Mouse (Mus musculus) fibroblast of lung, adult 2 months (primary cell): Measurements from ENCODE around the gene Ccnl2.
"Not testable (repeated sequence)": the region's sequence is repeated elsewhere in the genome, so short reads cannot be mapped to it uniquely, and the experiment has no call there.

Source experiments
- DNase-seq: peaks from one replicate; pipeline ENCODE4 v3.0.0-alpha.2; 2011; ENCODE audit warnings: low read depth

Ccnl2 gene

DNA sequence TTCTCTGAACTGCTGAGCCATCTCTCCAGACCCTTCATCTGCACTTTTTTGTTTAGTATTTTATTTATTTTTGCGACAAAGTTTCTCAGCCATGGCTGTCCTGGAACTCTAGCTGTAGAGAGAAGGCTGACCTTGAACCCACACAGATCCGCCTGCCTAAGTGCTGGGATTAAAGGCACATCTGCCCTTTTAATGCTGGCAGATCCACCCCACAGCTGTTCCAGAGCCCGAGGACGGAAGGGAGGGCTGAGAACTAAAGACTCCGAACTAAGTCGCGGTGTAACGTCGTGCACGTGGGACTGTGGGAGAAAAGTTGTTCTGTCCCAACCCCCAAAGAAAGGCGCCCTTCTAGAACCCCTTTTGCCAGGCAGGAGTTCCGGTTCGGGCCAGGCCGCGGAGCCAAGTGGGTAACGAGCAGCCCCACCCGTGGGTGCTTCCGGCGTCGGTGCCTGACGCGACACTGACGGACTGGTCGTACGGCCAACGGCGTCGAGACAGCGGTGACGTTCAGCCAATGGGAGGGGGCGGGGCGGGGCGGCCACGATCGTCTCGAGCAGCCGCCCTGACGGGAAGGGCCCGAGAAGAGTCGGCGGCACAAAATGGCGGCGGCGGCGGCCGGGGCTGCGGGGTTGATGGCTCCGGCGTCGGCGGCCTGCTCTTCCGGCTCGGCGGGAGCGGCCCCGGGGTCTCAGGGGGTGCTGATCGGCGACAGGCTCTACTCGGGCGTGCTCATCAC is at the start of gene Ccnl2:
Gene Ccnl2 (plus strand): TSS at position 561 of the 736 bp plus-strand sequence.
- DNase-seq, result peak; percentile 86

GRCm38 (mm10) chr4:155769496-155769879 is 42.8 kb upstream of the Ccnl2 start:
- no peak for DNase-seq

DNA sequence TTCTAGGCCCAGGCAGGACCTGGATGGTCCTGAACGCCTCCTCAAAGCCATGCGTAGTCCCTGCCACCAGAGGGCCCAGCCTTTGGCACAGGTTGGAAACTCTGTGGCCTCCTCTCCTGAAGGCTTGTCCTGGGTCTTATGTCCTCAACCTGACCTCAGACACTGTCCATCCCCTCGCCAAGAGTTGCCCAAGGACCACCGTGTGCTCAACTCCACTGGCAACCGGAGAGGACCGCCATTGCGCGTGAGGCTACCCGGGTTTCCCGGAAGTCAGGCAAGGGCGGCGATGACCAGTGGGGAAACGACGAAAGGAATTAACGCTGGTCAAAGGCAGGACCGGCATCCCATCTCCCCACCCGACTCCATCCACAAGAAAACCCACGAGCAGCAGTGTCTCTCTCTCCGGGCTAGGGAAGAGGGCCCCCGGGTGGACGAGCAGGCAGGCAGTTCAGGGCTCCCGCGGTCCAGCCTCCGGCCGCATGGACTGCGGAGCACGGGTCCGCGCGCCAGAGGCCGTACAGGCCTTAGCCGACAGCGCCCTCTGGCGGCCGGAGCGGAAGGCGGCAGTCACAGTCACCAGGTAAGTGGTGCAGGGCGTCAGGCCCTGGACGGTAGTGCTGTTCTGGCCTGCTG is 42.3 kb upstream of the Ccnl2 start:
- no peak for DNase-seq

DNA sequence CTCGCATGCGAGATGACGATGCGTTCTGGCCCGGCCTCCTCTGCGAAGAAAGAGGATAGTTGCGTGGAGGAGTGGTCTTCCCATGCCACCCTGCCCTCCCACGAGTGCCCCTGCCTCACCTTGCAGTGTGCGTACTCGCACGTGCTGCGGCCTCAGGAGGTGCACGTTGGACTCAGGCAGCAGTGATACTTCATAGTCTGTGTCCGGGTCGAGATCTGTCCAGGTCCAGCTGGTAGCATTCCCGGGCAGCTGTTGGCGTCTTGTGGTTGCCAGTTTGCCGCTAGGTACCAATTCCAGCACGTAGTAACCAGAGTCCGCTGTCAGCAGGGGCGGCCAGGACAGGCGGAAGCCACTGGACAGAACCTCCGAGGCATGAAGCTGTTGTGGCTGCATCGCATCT is 41.7 kb upstream of the Ccnl2 start:
- DNase-seq, result no peak

DNA sequence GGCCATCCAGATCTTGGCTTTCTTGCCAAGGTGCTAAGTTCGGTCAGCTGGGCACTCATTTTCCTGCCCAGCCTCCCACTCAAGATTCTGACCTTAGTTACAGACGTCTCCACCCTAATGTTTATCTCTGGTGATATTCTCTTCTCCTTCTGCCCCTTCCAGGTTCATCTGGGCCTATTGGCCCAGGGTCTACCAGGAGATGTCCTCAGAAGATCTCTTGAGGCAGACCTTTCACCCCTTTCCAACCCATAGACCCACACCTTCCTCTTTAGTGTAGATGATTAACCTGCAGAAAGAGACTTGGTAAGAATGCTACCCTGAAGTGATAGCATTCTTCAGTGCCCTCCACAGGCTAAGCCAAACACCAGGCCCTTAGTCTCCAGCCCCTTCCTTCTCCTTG is 40.6 kb upstream of the Ccnl2 start:
- no peak for DNase-seq

- no peak for DNase-seq
Observed at GRCm38 (mm10) chr4:155772786-155773185, 39.5 kb upstream of the Ccnl2 start.

- DNase-seq, result no peak
Observed at GRCm38 (mm10) chr4:155773335-155774078, 38.8 kb upstream of the Ccnl2 start.

- DNase-seq, result peak; percentile 82
Observed at GRCm38 (mm10) chr4:155774280-155774754, 38.0 kb upstream of the Ccnl2 start, which contains the start of gene Vwa1. Gene Vwa1, minus strand, starts transcription at chr4:155774698.

DNA sequence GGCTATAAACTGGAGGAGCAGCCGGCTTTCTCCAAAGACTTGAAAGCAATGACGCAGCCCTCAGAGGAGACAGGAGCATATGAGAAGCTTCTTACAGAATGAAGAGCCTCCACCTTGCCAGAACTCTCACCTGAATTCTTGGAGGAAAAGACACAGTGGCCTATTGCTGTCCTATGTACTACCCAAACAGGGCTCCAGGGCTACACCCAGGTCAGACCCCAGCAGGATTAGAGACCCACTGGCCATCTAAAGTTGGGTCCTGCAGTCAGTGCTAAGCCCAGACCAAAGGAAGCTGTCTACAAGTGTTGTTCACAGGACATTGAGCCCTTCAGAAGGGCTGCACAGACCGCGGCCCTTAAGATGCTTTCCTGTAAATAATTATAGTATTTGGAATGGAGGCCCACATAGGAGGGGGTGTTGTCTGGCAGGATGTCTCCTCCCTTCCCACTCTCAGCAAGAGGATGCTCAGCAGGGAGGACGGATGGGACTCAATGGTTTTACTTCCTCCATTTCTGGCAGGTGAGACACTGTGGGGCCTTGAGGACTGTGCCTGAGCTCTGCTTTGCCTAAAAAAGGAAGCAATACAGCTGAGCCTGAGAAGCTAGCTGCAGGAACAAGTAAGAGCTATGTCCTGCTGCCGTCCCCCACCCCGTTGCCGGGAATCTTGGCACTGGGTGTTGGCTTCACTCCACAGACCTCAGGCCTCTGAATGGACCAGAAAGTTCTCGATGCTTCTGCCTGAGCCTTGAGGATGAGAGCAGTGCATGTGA is 37.1 kb upstream of the Ccnl2 start:
- DNase-seq, result peak; percentile 63

DNA sequence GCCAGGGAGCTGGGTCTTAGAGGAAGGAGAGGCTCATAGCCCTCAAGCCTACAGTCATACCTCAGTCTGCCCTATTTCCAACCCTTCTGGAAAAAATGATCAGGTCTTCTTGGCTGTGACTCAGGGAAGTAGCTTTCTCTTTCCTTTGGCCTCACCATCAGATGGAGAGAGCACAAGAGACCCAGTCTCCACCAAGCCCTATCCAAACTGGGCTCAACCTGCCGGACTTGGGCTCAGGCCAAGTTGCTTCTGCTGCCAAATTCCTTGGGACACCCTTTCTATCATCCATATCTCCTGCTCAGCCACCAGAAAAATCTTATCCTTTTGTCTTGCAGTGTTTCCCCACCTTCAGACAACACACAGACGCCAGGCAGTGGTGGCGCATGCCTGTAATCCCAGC is 36.4 kb upstream of the Ccnl2 start:
- no peak for DNase-seq

GRCm38 (mm10) chr4:155776704-155777335 is 35.5 kb upstream of the Ccnl2 start:
- no peak for DNase-seq

DNA sequence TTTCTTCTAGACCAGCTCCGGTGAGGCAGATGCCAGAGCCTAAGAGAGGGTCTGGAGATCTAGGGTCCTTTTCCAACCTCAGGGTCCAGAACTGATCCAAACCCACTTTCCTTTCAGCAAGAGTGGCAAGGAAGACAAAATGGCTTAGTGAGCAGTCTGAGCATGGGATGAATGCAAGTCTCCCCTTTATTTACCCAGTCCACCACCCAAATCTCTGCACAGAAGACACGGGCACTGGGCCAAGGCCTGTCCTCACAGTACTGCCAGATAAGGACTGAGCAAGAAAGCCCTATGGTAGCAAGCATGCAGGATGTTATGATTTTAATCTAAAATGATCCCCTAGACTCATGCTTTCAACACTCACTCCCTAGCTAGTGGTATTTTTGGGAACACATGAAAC is 34.5 kb upstream of the Ccnl2 start:
- no peak for DNase-seq

- no peak for DNase-seq
Observed at GRCm38 (mm10) chr4:155779498-155779897, 32.8 kb upstream of the Ccnl2 start.

DNA sequence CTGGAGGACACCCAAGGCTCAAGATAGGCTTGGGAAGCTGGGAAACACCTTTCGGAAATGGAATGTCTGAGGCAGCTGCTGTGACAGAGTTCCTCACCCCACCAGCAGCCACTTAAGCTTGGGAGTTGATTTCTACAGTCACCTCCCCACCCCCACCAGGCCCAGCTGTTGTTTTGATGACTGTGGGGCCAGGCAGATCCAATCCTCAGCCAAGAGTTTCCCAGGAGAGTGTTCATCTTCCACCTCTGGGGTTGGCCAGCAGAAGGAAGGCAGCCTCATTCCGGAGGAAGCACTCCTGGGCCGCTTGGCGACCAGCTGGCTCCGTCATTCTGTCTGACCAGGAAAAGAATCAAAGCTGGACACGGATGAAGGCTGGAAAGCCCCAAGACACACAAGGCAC is 31.4 kb upstream of the Ccnl2 start:
- no peak for DNase-seq

DNA sequence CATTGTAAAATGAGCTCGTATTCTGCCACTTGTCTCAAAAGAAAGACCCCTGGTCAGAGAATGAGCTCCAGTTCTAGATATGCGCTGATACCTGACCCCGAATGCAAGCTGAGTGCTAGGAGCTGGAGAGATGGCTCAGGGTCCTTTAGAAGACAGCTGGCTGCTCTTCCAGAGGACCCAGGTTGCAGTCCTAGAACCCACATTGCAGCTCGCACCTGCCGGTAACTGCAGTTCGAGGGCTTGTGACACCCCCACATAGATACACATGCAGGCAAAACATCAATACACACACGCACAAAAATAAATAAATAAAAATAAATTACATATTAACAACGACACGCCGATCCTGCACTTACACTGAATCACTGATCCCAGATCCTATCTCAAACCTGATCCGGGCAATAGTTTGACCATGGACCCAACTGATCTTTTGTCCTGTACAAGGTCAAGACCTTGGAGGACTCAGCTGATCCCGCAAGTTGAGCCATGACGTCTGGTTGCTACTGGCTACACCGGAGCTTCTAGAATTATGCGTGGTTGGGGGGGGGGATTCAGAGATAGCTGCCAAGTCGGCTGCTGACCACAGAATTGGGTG is 28.7 kb upstream of the Ccnl2 start:
- DNase-seq, result no peak

GRCm38 (mm10) chr4:155784081-155784701 is 28.1 kb upstream of the Ccnl2 start:
- DNase-seq, result no peak

GRCm38 (mm10) chr4:155785246-155785645 is 27.0 kb upstream of the Ccnl2 start:
- DNase-seq, result no peak

GRCm38 (mm10) chr4:155785819-155786218 is 26.5 kb upstream of the Ccnl2 start, which contains the start of gene Tmem88b:
Gene Tmem88b, minus strand, starts transcription at chr4:155785874.
- DNase-seq, result no peak

DNA sequence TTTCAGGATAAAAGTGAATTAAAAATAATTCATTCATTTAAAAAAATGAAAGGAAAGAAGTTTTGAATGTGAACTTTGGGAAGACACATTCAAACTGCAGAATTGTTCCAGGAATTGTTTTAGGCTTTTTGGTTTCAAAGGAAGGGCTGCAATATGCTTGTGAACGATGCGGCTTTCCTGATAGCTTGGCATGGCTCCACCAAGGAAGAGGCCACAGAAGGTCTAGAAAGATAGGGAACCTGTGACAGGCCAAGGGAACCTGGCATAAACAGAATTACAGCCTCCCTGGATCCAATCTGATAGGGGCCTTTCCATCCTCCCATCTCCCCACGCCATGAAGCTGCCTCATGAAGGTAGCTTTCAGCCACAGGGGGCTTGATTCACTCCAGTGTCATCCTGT is 24.0 kb upstream of the Ccnl2 start:
- no peak for DNase-seq

GRCm38 (mm10) chr4:155788833-155789232 is 23.5 kb upstream of the Ccnl2 start:
- DNase-seq, result not testable (repeated sequence)
